Comparison of ENCODE assay signal across 1 mouse cellular context in genomic region chr10:23812852-23813766, GRCm38 (mm10).
TF ChIP-seq lines count a peak whose summit lies in the region.

No protein-coding gene starts in this region.

TF ChIP-seq in MEL, 35 proteins besides CTCF, POLR2A, EP300 and RAD21 (continued from another document):
- TF ChIP-seq NELFE (IDR thresholded peaks at IDR 0.05; ENCODE audit: low read depth, low read length) (no peak), MAX (IDR thresholded peaks at IDR 0.05; ENCODE audit: low read length) (no peak), MEF2A (IDR thresholded peaks at IDR 0.05; ENCODE audit: extremely low read depth, insufficient replicate concordance, low read depth, low read length, poor library complexity, severe bottlenecking) (no peak), ZNF384 (IDR thresholded peaks at IDR 0.05; ENCODE audit: low read depth, low read length) (no peak), ELF1 (IDR thresholded peaks at IDR 0.05; ENCODE audit: low read depth, low read length) (no peak)
TF ChIP-seq in MEL: peak in this region for 0.
